ENCODE assay signal across 9 mouse cellular contexts in genomic region chr5:138222111-138222510, GRCm38 (mm10). TPM values are rescaled to one million over a fixed set of nuclear protein-coding genes. Genes with fewer than 3 reads are reported as not detected.
DNase-seq lines count a peak whose midpoint lies in the region; ATAC-seq and TF ChIP-seq lines count a peak whose summit lies in the region.
"Had no signal": no experiment of that assay in that cellular context is flagged by ENCODE, and none has a peak within 500 bp of the region (broad histone marks: within the 10 kb centered on the region; RNA-seq: fewer than 3 reads in every experiment).

No protein-coding gene starts in this region.

- TF ChIP-seq CTCF in C2C12 (IDR thresholded peaks at IDR 0.05; ENCODE audit: control insufficient read depth, insufficient read depth, insufficient read length): peak; percentile 77
- TF ChIP-seq CTCF in liver, postnatal 0 days (IDR thresholded peaks at IDR 0.05; ENCODE audit: low read depth): peak; percentile 90

- H3K27me3 ChIP-seq in C2C12 (ENCODE audit: control insufficient read depth, insufficient read depth, insufficient read length): no peaks in the 10 kb centered on the region
- H3K27me3 ChIP-seq in liver, postnatal 0 days (ENCODE audit: insufficient read depth, low read length): no peaks in the 10 kb centered on the region
- H3K27me3 ChIP-seq: limb, embryonic 15.5 days had no signal

- no peaks in the 10 kb centered on the region for H3K9me3 ChIP-seq in liver, postnatal 0 days (ENCODE audit: low read length)

- H3K27ac ChIP-seq in liver, postnatal 0 days (ENCODE audit: low read depth): no peak overlapping the region
- H3K27ac ChIP-seq: limb, embryonic 15.5 days had no signal

- H3ac ChIP-seq in C2C12 (ENCODE audit: control insufficient read depth, insufficient read length, low read depth): no peak overlapping the region

- H3K36me3 ChIP-seq in C2C12 (ENCODE audit: control insufficient read depth, insufficient read depth): no peaks in the 10 kb centered on the region
- H3K36me3 ChIP-seq in liver, postnatal 0 days (replicated peaks; ENCODE audit: insufficient read depth, low read length): no peaks in the 10 kb centered on the region
- H3K36me3 ChIP-seq: limb, embryonic 15.5 days had no signal

- no peak overlapping the region for H3K4me2 ChIP-seq in liver, postnatal 0 days (ENCODE audit: low read depth, low read length)
- H3K4me2 ChIP-seq: limb, embryonic 15.5 days had no signal

- peaks cover 4% of the 10 kb centered on the region; the same call in 1 of the 2 replicates for H3K4me1 ChIP-seq in liver, postnatal 0 days (ENCODE audit: insufficient read depth)
- H3K4me1 ChIP-seq: limb, embryonic 15.5 days had no signal

- H3K79me2 ChIP-seq in C2C12 (ENCODE audit: control insufficient read depth, insufficient read depth): no peaks in the 10 kb centered on the region

- 21% methylated on average over 4 of the region's 4 CpGs for WGBS in liver, postnatal 0 days (ENCODE audit: insufficient replicate concordance)

- no peak overlapping the region for H3K9ac ChIP-seq in liver, postnatal 0 days (replicated peaks)
- H3K9ac ChIP-seq: limb, embryonic 15.5 days had no signal

- H3K79me3 ChIP-seq in C2C12 (ENCODE audit: low read depth): no peaks in the 10 kb centered on the region

- DNase-seq in R1 (ENCODE audit: low read depth, low spot score): peak; percentile 76
- peak; percentile 78 to 79 for DNase-seq in cerebellum, postnatal 36 days
- peak; percentile 91 to 98 for DNase-seq in kidney, postnatal 36 days
- peak; percentile 87 for DNase-seq in liver, postnatal 0 days
- DNase-seq in right cerebral cortex, adult 2 months (ENCODE audit: low spot score in 2 of 2): peak; percentile 85 to 90
- peak; percentile 80 for DNase-seq in urinary bladder, postnatal 10 days (ENCODE audit: low spot score)

- no peak overlapping the region for H3K4me3 ChIP-seq in C2C12 (ENCODE audit: insufficient read depth, poor library complexity, severe bottlenecking)
- H3K4me3 ChIP-seq in liver, postnatal 0 days (ENCODE audit: low read depth, low read length): no peak overlapping the region
- H3K4me3 ChIP-seq: limb, embryonic 15.5 days had no signal

- ATAC-seq in granulocyte monocyte progenitor cell, adult 5-6 weeks (replicated peaks; ENCODE audit: poor library complexity, severe bottlenecking): peak; percentile 83
- peak; percentile 57 for ATAC-seq in liver, postnatal 0 days

- TF ChIP-seq EP300 in liver, postnatal 0 days (IDR thresholded peaks at IDR 0.05; ENCODE audit: low read depth): no peak

TF ChIP-seq in C2C12, 6 proteins besides CTCF, POLR2A, EP300 and RAD21:
- TF ChIP-seq FOSL1 (IDR thresholded peaks at IDR 0.05; ENCODE audit: insufficient read depth, low read length, poor library complexity, severe bottlenecking): no peak
- no peak for TF ChIP-seq MAX (IDR thresholded peaks at IDR 0.05)
- TF ChIP-seq MYOD1 (IDR thresholded peaks at IDR 0.05; ENCODE audit: control insufficient read depth, insufficient read length, low read depth): no peak
- no peak for TF ChIP-seq CEBPB (IDR thresholded peaks at IDR 0.05; ENCODE audit: low read depth)
- no peak for TF ChIP-seq USF1 (IDR thresholded peaks at IDR 0.05; ENCODE audit: low read depth)
- no peak for TF ChIP-seq MYOG (IDR thresholded peaks at IDR 0.05; ENCODE audit: control insufficient read depth, extremely low read depth, insufficient read length)
TF ChIP-seq in C2C12: peak in this region for 0.

RNA-seq across cellular contexts. Expression of gene Nxpe5, which starts 3.6 kb away (rescaled TPM):
- not detected for polyA plus RNA-seq in C2C12 (2012; fragmentation: generic; extraction: Trizol)
- 2.3 and 4.3 TPM in 2 replicates for total RNA-seq in granulocyte monocyte progenitor cell, adult 5-6 weeks (2014; fragmentation: Nextera tagmentation)
- 1.8 and 2.8 TPM in 2 replicates for total RNA-seq in granulocyte monocyte progenitor cell, adult 5-6 weeks (2017)
- 0.53 and 0.58 TPM in 2 replicates for polyA plus RNA-seq in liver, postnatal 0 days (2015; fragmentation: Nextera tagmentation; extraction: Ambion mirVana)
- polyA plus RNA-seq: limb, embryonic 15.5 days had no signal

RNA-seq across cellular contexts. Expression of gene Mblac1, which starts 28.0 kb away (rescaled TPM):
- 2.5 TPM for polyA plus RNA-seq in C2C12 (2012; fragmentation: generic; extraction: Trizol)
- 7.8 and 10.6 TPM in 2 replicates for total RNA-seq in granulocyte monocyte progenitor cell, adult 5-6 weeks (2014; fragmentation: Nextera tagmentation)
- 8.8 and 12.4 TPM in 2 replicates for total RNA-seq in granulocyte monocyte progenitor cell, adult 5-6 weeks (2017)
- 2.9 and 3.2 TPM in 2 replicates for polyA plus RNA-seq in liver, postnatal 0 days (2015; fragmentation: Nextera tagmentation; extraction: Ambion mirVana)

RNA-seq across cellular contexts. Expression of gene Lamtor4, which starts 33.2 kb away (rescaled TPM):
- polyA plus RNA-seq in C2C12 (2012; fragmentation: generic; extraction: Trizol): 72.8 TPM
- total RNA-seq in granulocyte monocyte progenitor cell, adult 5-6 weeks (2014; fragmentation: Nextera tagmentation): 132 and 143 TPM in 2 replicates
- 80.9 and 86.9 TPM in 2 replicates for total RNA-seq in granulocyte monocyte progenitor cell, adult 5-6 weeks (2017)
- 47.5 and 47.8 TPM in 2 replicates for polyA plus RNA-seq in liver, postnatal 0 days (2015; fragmentation: Nextera tagmentation; extraction: Ambion mirVana)

RNA-seq across cellular contexts. Expression of gene Cnpy4, which starts 34.8 kb away (rescaled TPM):
- polyA plus RNA-seq in C2C12 (2012; fragmentation: generic; extraction: Trizol): 23.0 TPM
- total RNA-seq in granulocyte monocyte progenitor cell, adult 5-6 weeks (2014; fragmentation: Nextera tagmentation): 26.5 and 36.2 TPM in 2 replicates
- 50.9 and 52.5 TPM in 2 replicates for total RNA-seq in granulocyte monocyte progenitor cell, adult 5-6 weeks (2017)
- 6.7 and 7.5 TPM in 2 replicates for polyA plus RNA-seq in liver, postnatal 0 days (2015; fragmentation: Nextera tagmentation; extraction: Ambion mirVana)

RNA-seq across cellular contexts. Expression of gene Taf6, which starts 34.9 kb away (rescaled TPM):
- polyA plus RNA-seq in C2C12 (2012; fragmentation: generic; extraction: Trizol): 58.1 TPM
- 30.1 and 46.9 TPM in 2 replicates for total RNA-seq in granulocyte monocyte progenitor cell, adult 5-6 weeks (2014; fragmentation: Nextera tagmentation)
- total RNA-seq in granulocyte monocyte progenitor cell, adult 5-6 weeks (2017): 46.2 and 49.0 TPM in 2 replicates
- polyA plus RNA-seq in liver, postnatal 0 days (2015; fragmentation: Nextera tagmentation; extraction: Ambion mirVana): 17.3 and 20.6 TPM in 2 replicates
